8 mouse cellular contexts compared by ENCODE assay signal in the genomic region with DNA sequence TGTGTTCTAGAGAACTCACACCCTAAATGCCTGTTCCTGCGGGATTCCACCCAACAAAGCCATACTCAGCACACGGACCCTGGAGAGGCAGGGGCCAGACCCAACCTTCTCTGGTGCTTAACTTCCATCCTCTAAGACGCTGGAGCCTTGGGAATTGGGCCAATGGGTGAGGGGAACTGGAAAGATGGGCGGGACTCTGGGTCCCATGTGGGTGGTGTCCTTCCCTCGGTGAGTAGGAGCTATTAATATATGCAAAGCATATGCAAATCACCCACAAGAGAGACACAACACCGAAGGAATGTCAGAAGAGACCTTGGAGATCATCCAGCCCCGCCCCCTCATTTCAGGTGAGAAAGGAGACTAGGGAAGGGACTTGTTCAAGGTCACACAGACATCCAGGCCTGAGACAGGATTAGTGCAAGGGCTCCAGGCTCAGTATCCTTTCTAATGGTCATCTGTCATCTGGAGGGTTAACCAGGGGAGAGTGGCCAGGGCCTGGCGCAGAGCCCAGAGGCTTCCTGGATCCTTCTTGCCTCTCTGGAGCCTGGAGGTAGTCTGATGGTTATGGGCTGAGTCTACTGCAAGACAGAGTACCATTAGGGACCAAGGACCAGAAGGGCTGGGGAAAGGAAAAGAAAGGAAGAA. TPM values are rescaled to one million over a fixed set of nuclear protein-coding genes. Genes with fewer than 3 reads are reported as not detected.
DNase-seq lines count a peak whose midpoint lies in the region; ATAC-seq lines count a peak whose summit lies in the region.
"Had no signal": no experiment of that assay in that cellular context is flagged by ENCODE, and none has a peak within 500 bp of the region (broad histone marks: within the 10 kb centered on the region; RNA-seq: fewer than 3 reads in every experiment).

No protein-coding gene starts in this region.

- peaks cover 33% of the 10 kb centered on the region for H3K4me1 ChIP-seq in embryonic facial prominence, embryonic 14.5 days (ENCODE audit: control insufficient read depth, insufficient read depth, low read length)
- H3K4me1 ChIP-seq in midbrain, embryonic 14.5 days (ENCODE audit: control insufficient read depth, insufficient read depth, low read length), result peaks cover 74% of the 10 kb centered on the region

- peaks cover 46% of the 10 kb centered on the region for H3K27me3 ChIP-seq in embryonic facial prominence, embryonic 14.5 days (replicated peaks; ENCODE audit: control insufficient read depth, insufficient read depth, low read length)
- H3K27me3 ChIP-seq in midbrain, embryonic 14.5 days (ENCODE audit: control insufficient read depth, insufficient read depth, low read length), result no peaks in the 10 kb centered on the region

- no peak for ATAC-seq in embryonic facial prominence, embryonic 14.5 days (ENCODE audit: low read depth)
- ATAC-seq in midbrain, embryonic 14.5 days (ENCODE audit: low FRiP score, low TSS enrichment), result no peak
- no peak for ATAC-seq in CD4-positive, CD25-positive, alpha-beta regulatory T cell, adult 4 months

- DNase-seq in lung, postnatal 10 days, result peak; percentile 32
- DNase-seq in lung, adult 18-20 months, result no peak
- peak; percentile 90 for DNase-seq in brain, adult 2 months (ENCODE audit: low read depth, low spot score)
- peak; percentile 39 for DNase-seq in embryonic facial prominence, embryonic 14.5 days (ENCODE audit: low spot score)
- DNase-seq in midbrain, embryonic 14.5 days, result peak; percentile 66
- no peak for DNase-seq in embryo, embryonic 9.5 days (ENCODE audit: extremely low spot score)
- DNase-seq: thymus, adult 18-20 months had no signal

- WGBS in embryonic facial prominence, embryonic 14.5 days, result 20% methylated on average over 8 of the region's 8 CpGs
- WGBS in midbrain, embryonic 14.5 days, result 18% methylated on average over 8 of the region's 8 CpGs

- no peaks in the 10 kb centered on the region for H3K9me3 ChIP-seq in embryonic facial prominence, embryonic 14.5 days (ENCODE audit: control insufficient read depth, low read length)
- no peaks in the 10 kb centered on the region for H3K9me3 ChIP-seq in midbrain, embryonic 14.5 days (ENCODE audit: control insufficient read depth, low read length)

- H3K4me3 ChIP-seq in embryonic facial prominence, embryonic 14.5 days (ENCODE audit: low read depth, low read length), result no peak overlapping the region
- no peak overlapping the region for H3K4me3 ChIP-seq in midbrain, embryonic 14.5 days (replicated peaks; ENCODE audit: low read depth, low read length)

- H3K9ac ChIP-seq in embryonic facial prominence, embryonic 14.5 days (ENCODE audit: low read depth, low read length), result no peak overlapping the region
- peak overlapping the region; percentile 39; the same call in 1 of the 2 replicates for H3K9ac ChIP-seq in midbrain, embryonic 14.5 days (replicated peaks; ENCODE audit: low read length)

- no peak overlapping the region; the same call in 1 of the 2 replicates for H3K4me2 ChIP-seq in embryonic facial prominence, embryonic 14.5 days (ENCODE audit: low read depth, low read length)
- H3K4me2 ChIP-seq in midbrain, embryonic 14.5 days (ENCODE audit: low read length), result peak overlapping the region; percentile 72

- H3K27ac ChIP-seq in embryonic facial prominence, embryonic 14.5 days (replicated peaks; ENCODE audit: low read depth, low read length), result no peak overlapping the region
- H3K27ac ChIP-seq in midbrain, embryonic 14.5 days (replicated peaks; ENCODE audit: low read depth, low read length), result peak overlapping the region; percentile 97

- H3K36me3 ChIP-seq in embryonic facial prominence, embryonic 14.5 days (ENCODE audit: control insufficient read depth, insufficient read depth, low read length), result no peaks in the 10 kb centered on the region
- no peaks in the 10 kb centered on the region; the same call in 1 of the 2 replicates for H3K36me3 ChIP-seq in midbrain, embryonic 14.5 days (ENCODE audit: control insufficient read depth, insufficient read depth, low read length)

RNA-seq across cellular contexts. Expression of a gene that starts 5.4 kb away (rescaled TPM):
- polyA plus RNA-seq in embryonic facial prominence, embryonic 14.5 days (2014; fragmentation: Nextera tagmentation; extraction: Ambion mirVana), result 0.76 and 1.6 TPM in 2 replicates
- 9.6 and 15.1 TPM in 2 replicates for polyA plus RNA-seq in midbrain, embryonic 14.5 days (2014; fragmentation: Nextera tagmentation; extraction: Ambion mirVana)
- not detected for polyA plus RNA-seq in CD4-positive, CD25-positive, alpha-beta regulatory T cell, adult 4 months (2017; shearing (Covaris generic))

RNA-seq across cellular contexts. Expression of a gene that starts 58.9 kb away (rescaled TPM):
- 2.4 and 3.4 TPM in 2 replicates for polyA plus RNA-seq in embryonic facial prominence, embryonic 14.5 days (2014; fragmentation: Nextera tagmentation; extraction: Ambion mirVana)
- polyA plus RNA-seq in midbrain, embryonic 14.5 days (2014; fragmentation: Nextera tagmentation; extraction: Ambion mirVana), result 1.9 and 2.8 TPM in 2 replicates
- under 1 TPM; 0.43 to 0.78 TPM for polyA plus RNA-seq in CD4-positive, CD25-positive, alpha-beta regulatory T cell, adult 4 months (2017; shearing (Covaris generic))

Comparison
In these comparisons a context has a peak if more than half of its experiments do, and no peak if none do; other contexts are left out.
1. DNase-seq: peak in lung, postnatal 10 days (single experiment), brain, adult 2 months (single experiment), embryonic facial prominence, embryonic 14.5 days (single experiment) and midbrain, embryonic 14.5 days (single experiment); none in lung, adult 18-20 months (0 of 2) and embryo, embryonic 9.5 days (single experiment).